Mouse (Mus musculus): ENCODE results near the gene Gnb1l. TPM values are rescaled to one million over a fixed set of nuclear protein-coding genes. Genes with fewer than 3 reads are reported as not detected.

Gnb1l gene
- polyA plus RNA-seq (2017; shearing (Covaris generic)): 19.0 TPM

GRCm38 (mm10) chr16:18498558-18498990 is at the start of gene Gnb1l, which contains the start of gene Rtl10:
Gene Gnb1l, plus strand, starts transcription at chr16:18498713.
Gene Rtl10, plus strand, starts transcription at chr16:18498901.

GRCm38 (mm10) chr16:18589804-18590790 is 91.6 kb downstream of the Gnb1l start, which contains the start of gene Tbx1:
Gene Tbx1, minus strand, starts transcription at chr16:18590671.

Other genes with a start within 250 kb of the Gnb1l start
- gene Ranbp1, start 250.0 kb upstream of the Gnb1l start, polyA plus RNA-seq (2017; shearing (Covaris generic)): 251 TPM
- gene Gm49776, start 240.4 kb upstream of the Gnb1l start, polyA plus RNA-seq (2017; shearing (Covaris generic)): not detected
- gene Dgcr8, start 209.5 kb upstream of the Gnb1l start, polyA plus RNA-seq (2017; shearing (Covaris generic)): 30.2 TPM
- gene Tango2, start 150.6 kb upstream of the Gnb1l start, polyA plus RNA-seq (2017; shearing (Covaris generic)): 56.4 TPM
- 2.8 TPM for gene Arvcf, start 150.5 kb upstream of the Gnb1l start, polyA plus RNA-seq (2017; shearing (Covaris generic))
- 37.7 TPM for gene Txnrd2, start 72.3 kb upstream of the Gnb1l start, polyA plus RNA-seq (2017; shearing (Covaris generic))
- gene Comt, start 71.9 kb upstream of the Gnb1l start, polyA plus RNA-seq (2017; shearing (Covaris generic)): 58.4 TPM
- 0.29 TPM for gene Rtl10, start 188 bp downstream of the Gnb1l start, polyA plus RNA-seq (2017; shearing (Covaris generic))
- gene Tbx1, start 92.0 kb downstream of the Gnb1l start, polyA plus RNA-seq (2017; shearing (Covaris generic)): 0.20 TPM
- not detected for gene Gp1bb, start 123.7 kb downstream of the Gnb1l start, polyA plus RNA-seq (2017; shearing (Covaris generic))
- 0.18 TPM for gene Gm49601, start 127.7 kb downstream of the Gnb1l start, polyA plus RNA-seq (2017; shearing (Covaris generic))
- gene Sept5, start 131.2 kb downstream of the Gnb1l start, polyA plus RNA-seq (2017; shearing (Covaris generic)): 0.53 TPM

Measured in CD4-positive, CD25-positive, alpha-beta regulatory T cell (primary cell).